Mouse (Mus musculus): Measurements from ENCODE around the gene Npff.

Gene Npff

GRCm38 (mm10) chr15:102519211-102520141, 5.3 kb downstream of the Npff start:
- DNase-seq (ENCODE audit: inconsistent ontology term) = no peak

- DNase-seq (ENCODE audit: inconsistent ontology term) = no peak
Observed at GRCm38 (mm10) chr15:102518859-102519201, 5.9 kb downstream of the Npff start.

- DNase-seq (ENCODE audit: inconsistent ontology term) = peak; percentile 100
Observed at GRCm38 (mm10) chr15:102517976-102518858, 6.5 kb downstream of the Npff start, which contains the start of gene Tarbp2. Gene Tarbp2 (plus strand): TSS chr15:102518192.

- no peak for DNase-seq (ENCODE audit: inconsistent ontology term)
Observed at GRCm38 (mm10) chr15:102517631-102517975, 7.1 kb downstream of the Npff start.

- peak; percentile 84 for DNase-seq (ENCODE audit: inconsistent ontology term)
Observed at GRCm38 (mm10) chr15:102516728-102517404, 7.9 kb downstream of the Npff start, which contains the start of gene Map3k12. Gene Map3k12 (minus strand): TSS chr15:102517064.

- peak; percentile 46 for DNase-seq (ENCODE audit: inconsistent ontology term)
Observed at GRCm38 (mm10) chr15:102516293-102516692, 8.4 kb downstream of the Npff start.

GRCm38 (mm10) chr15:102515791-102516190, 9.0 kb downstream of the Npff start:
- no peak for DNase-seq (ENCODE audit: inconsistent ontology term)

- DNase-seq (ENCODE audit: inconsistent ontology term) = no peak
Observed at GRCm38 (mm10) chr15:102515261-102515660, 9.5 kb downstream of the Npff start.

GRCm38 (mm10) chr15:102513004-102513403, 11.7 kb downstream of the Npff start:
- no peak for DNase-seq (ENCODE audit: inconsistent ontology term)

GRCm38 (mm10) chr15:102512471-102512870, 12.3 kb downstream of the Npff start:
- DNase-seq (ENCODE audit: inconsistent ontology term) = no peak

GRCm38 (mm10) chr15:102512010-102512409, 12.7 kb downstream of the Npff start:
- no peak for DNase-seq (ENCODE audit: inconsistent ontology term)

GRCm38 (mm10) chr15:102511285-102511833, 13.4 kb downstream of the Npff start:
- DNase-seq (ENCODE audit: inconsistent ontology term) = no peak

GRCm38 (mm10) chr15:102510590-102511284, 14.0 kb downstream of the Npff start:
- peak; percentile 94 for DNase-seq (ENCODE audit: inconsistent ontology term)

GRCm38 (mm10) chr15:102510110-102510509, 14.6 kb downstream of the Npff start:
- DNase-seq (ENCODE audit: inconsistent ontology term) = no peak

- no peak for DNase-seq (ENCODE audit: inconsistent ontology term)
Observed at GRCm38 (mm10) chr15:102508336-102508735, 16.4 kb downstream of the Npff start.

- no peak for DNase-seq (ENCODE audit: inconsistent ontology term)
Observed at GRCm38 (mm10) chr15:102507561-102507960, 17.2 kb downstream of the Npff start.

GRCm38 (mm10) chr15:102506864-102507263, 17.9 kb downstream of the Npff start:
- no peak for DNase-seq (ENCODE audit: inconsistent ontology term)

- DNase-seq (ENCODE audit: inconsistent ontology term) = no peak
Observed at GRCm38 (mm10) chr15:102506464-102506830, 18.3 kb downstream of the Npff start.

- no peak for DNase-seq (ENCODE audit: inconsistent ontology term)
Observed at GRCm38 (mm10) chr15:102505770-102506463, 18.8 kb downstream of the Npff start.

- DNase-seq (ENCODE audit: inconsistent ontology term) = no peak
Observed at GRCm38 (mm10) chr15:102505073-102505769, 19.5 kb downstream of the Npff start.
